Mouse (Mus musculus): ENCODE results near the gene Cdc14a. TPM values are rescaled to one million over a fixed set of nuclear protein-coding genes. Genes with fewer than 3 reads are reported as not detected.

Gene Cdc14a
- total and polyA plus RNA-seq, 3 experiments = 9.3 to 29.9 (median 18.9) TPM

- no peak overlapping the region for H3K4me3 ChIP-seq (ENCODE audit: low read depth, low read length)
- H3K27me3 ChIP-seq (ENCODE audit: insufficient read depth, low read length) = no peaks in the 10 kb centered on the region
- TF ChIP-seq TAL1 (conservative IDR thresholded peaks at IDR 0.05; ENCODE audit: low read depth, low read length) = no peak
- no peak for TF ChIP-seq POLR2AphosphoS5 (IDR thresholded peaks at IDR 0.05; ENCODE audit: insufficient replicate concordance, low read depth, low read length)
- DNase-seq (ENCODE audit: low spot score) (no peak), ATAC-seq (ENCODE audit: extremely low read depth, insufficient number of reproducible peaks, low FRiP score, poor library complexity, severe bottlenecking) (no peak)
- H3K36me3 ChIP-seq (replicated peaks) = peaks cover 33% of the 10 kb centered on the region
- H3K4me1 ChIP-seq (ENCODE audit: insufficient read depth, low read depth, low read length) = no peaks in the 10 kb centered on the region
- H3K9me3 ChIP-seq (replicated peaks) = no peaks in the 10 kb centered on the region
Observed at GRCm38 (mm10) chr3:116281663-116282062, 142.2 kb downstream of the Cdc14a start.

DNA sequence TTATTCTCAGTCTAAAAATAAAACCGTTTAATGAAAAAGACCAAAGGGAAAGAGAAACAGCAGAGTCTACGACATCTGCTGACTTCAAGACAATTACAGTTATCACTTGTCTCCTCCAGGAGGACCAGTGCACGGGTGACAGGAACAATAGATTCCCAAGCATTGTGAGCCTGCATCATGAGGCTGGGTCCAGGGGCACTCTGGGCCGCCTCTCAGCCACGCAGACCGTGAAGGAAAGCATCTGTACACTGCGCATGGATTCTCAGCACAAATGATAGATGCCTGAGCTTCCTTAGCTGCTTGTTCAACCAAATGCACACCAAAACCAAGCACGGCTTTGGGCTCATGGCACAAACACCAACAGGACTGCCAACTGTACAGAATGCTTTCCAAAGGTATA is 146.7 kb downstream of the Cdc14a start:
- Histone ChIP-seq H3K4me1 (ENCODE audit: insufficient read depth, low read depth, low read length) (no peaks in the 10 kb centered on the region), H3K9me3 (replicated peaks) (no peaks in the 10 kb centered on the region), H3K27me3 (ENCODE audit: insufficient read depth, low read length) (no peaks in the 10 kb centered on the region), H3K36me3 (replicated peaks) (peaks cover 40% of the 10 kb centered on the region), H3K4me3 (ENCODE audit: low read depth, low read length) (no peak overlapping the region)
- DNase-seq (ENCODE audit: low spot score) (no peak), ATAC-seq (ENCODE audit: extremely low read depth, insufficient number of reproducible peaks, low FRiP score, poor library complexity, severe bottlenecking) (no peak)
- no peak for TF ChIP-seq TAL1 (conservative IDR thresholded peaks at IDR 0.05; ENCODE audit: low read depth, low read length)
- TF ChIP-seq GATA1 (IDR thresholded peaks at IDR 0.05; ENCODE audit: borderline replicate concordance, low read length) = no peak
- TF ChIP-seq CTCF (IDR thresholded peaks at IDR 0.05; ENCODE audit: low read depth, low read length) = no peak
- no peak for TF ChIP-seq GATA2 (IDR thresholded peaks at IDR 0.05; ENCODE audit: borderline replicate concordance, low read depth, low read length)
- TF ChIP-seq POLR2AphosphoS5 (IDR thresholded peaks at IDR 0.05; ENCODE audit: insufficient replicate concordance, low read depth, low read length) = no peak

GRCm38 (mm10) chr3:116271679-116272078 is 152.2 kb downstream of the Cdc14a start:
- ATAC-seq (ENCODE audit: extremely low read depth, insufficient number of reproducible peaks, low FRiP score, poor library complexity, severe bottlenecking) = no peak
- Histone ChIP-seq H3K27me3 (ENCODE audit: insufficient read depth, low read length) (no peaks in the 10 kb centered on the region), H3K4me1 (ENCODE audit: insufficient read depth, low read depth, low read length) (no peaks in the 10 kb centered on the region), H3K36me3 (replicated peaks) (peaks cover 14% of the 10 kb centered on the region), H3K9me3 (replicated peaks) (no peaks in the 10 kb centered on the region), H3K4me3 (ENCODE audit: low read depth, low read length) (no peak overlapping the region)
- TF ChIP-seq TAL1 (conservative IDR thresholded peaks at IDR 0.05; ENCODE audit: low read depth, low read length) (no peak), POLR2AphosphoS5 (IDR thresholded peaks at IDR 0.05; ENCODE audit: insufficient replicate concordance, low read depth, low read length) (no peak), GATA1 (IDR thresholded peaks at IDR 0.05; ENCODE audit: borderline replicate concordance, low read length) (no peak), GATA2 (IDR thresholded peaks at IDR 0.05; ENCODE audit: borderline replicate concordance, low read depth, low read length) (no peak), CTCF (IDR thresholded peaks at IDR 0.05; ENCODE audit: low read depth, low read length) (no peak)
- DNase-seq (ENCODE audit: low spot score) = no peak

GRCm38 (mm10) chr3:116267036-116267654 is 156.7 kb downstream of the Cdc14a start:
- TF ChIP-seq GATA2 (IDR thresholded peaks at IDR 0.05; ENCODE audit: borderline replicate concordance, low read depth, low read length) = no peak
- no peak for TF ChIP-seq POLR2AphosphoS5 (IDR thresholded peaks at IDR 0.05; ENCODE audit: insufficient replicate concordance, low read depth, low read length)
- no peak for TF ChIP-seq TAL1 (conservative IDR thresholded peaks at IDR 0.05; ENCODE audit: low read depth, low read length)
- no peak for TF ChIP-seq CTCF (IDR thresholded peaks at IDR 0.05; ENCODE audit: low read depth, low read length)
- no peak for TF ChIP-seq GATA1 (IDR thresholded peaks at IDR 0.05; ENCODE audit: borderline replicate concordance, low read length)
- no peak for ATAC-seq (ENCODE audit: extremely low read depth, insufficient number of reproducible peaks, low FRiP score, poor library complexity, severe bottlenecking)
- no peaks in the 10 kb centered on the region for H3K4me1 ChIP-seq (ENCODE audit: insufficient read depth, low read depth, low read length)

DNA sequence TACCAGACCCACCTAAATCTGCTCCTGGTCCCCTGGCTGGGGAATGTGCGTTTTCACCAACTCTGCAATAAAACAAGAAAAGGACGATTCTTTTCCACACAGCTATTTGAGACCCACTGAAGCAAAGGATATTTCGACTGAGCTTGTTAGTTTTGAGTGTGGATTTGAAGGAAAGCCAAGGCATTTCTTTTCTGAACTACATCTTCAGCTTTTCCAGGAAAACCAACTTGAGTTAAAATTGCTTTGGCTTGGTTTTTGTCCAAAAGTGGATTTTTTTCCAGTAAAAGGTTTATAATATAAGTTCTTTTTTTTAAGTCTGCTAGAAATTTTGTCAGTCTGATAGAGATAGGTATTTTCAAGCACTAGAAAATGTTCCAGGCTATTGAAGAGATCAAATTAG is 157.5 kb downstream of the Cdc14a start:
- Histone ChIP-seq H3K4me1 (ENCODE audit: insufficient read depth, low read depth, low read length) (no peaks in the 10 kb centered on the region), H3K4me3 (ENCODE audit: low read depth, low read length) (no peak overlapping the region), H3K27me3 (ENCODE audit: insufficient read depth, low read length) (no peaks in the 10 kb centered on the region), H3K9me3 (replicated peaks) (no peaks in the 10 kb centered on the region), H3K36me3 (replicated peaks) (no peaks in the 10 kb centered on the region)
- ATAC-seq (ENCODE audit: extremely low read depth, insufficient number of reproducible peaks, low FRiP score, poor library complexity, severe bottlenecking) = no peak
- TF ChIP-seq GATA2 (IDR thresholded peaks at IDR 0.05; ENCODE audit: borderline replicate concordance, low read depth, low read length) = no peak
- TF ChIP-seq CTCF (IDR thresholded peaks at IDR 0.05; ENCODE audit: low read depth, low read length) = no peak
- no peak for TF ChIP-seq TAL1 (conservative IDR thresholded peaks at IDR 0.05; ENCODE audit: low read depth, low read length)
- TF ChIP-seq GATA1 (IDR thresholded peaks at IDR 0.05; ENCODE audit: borderline replicate concordance, low read length) = no peak
- no peak for TF ChIP-seq POLR2AphosphoS5 (IDR thresholded peaks at IDR 0.05; ENCODE audit: insufficient replicate concordance, low read depth, low read length)
- DNase-seq (ENCODE audit: low spot score) = no peak

More at GRCm38 (mm10) chr3:116267036-116267654, 156.7 kb downstream of the Cdc14a start:
- no peak for DNase-seq (ENCODE audit: low spot score)
- Histone ChIP-seq H3K4me3 (ENCODE audit: low read depth, low read length) (no peak overlapping the region; the same call in 1 of the 2 replicates), H3K27me3 (ENCODE audit: insufficient read depth, low read length) (no peaks in the 10 kb centered on the region), H3K9me3 (replicated peaks) (no peaks in the 10 kb centered on the region), H3K36me3 (replicated peaks) (no peaks in the 10 kb centered on the region)

GRCm38 (mm10) chr3:116263977-116264376 is 159.9 kb downstream of the Cdc14a start:
- ATAC-seq (ENCODE audit: extremely low read depth, insufficient number of reproducible peaks, low FRiP score, poor library complexity, severe bottlenecking) (no peak), DNase-seq (ENCODE audit: low spot score) (no peak)
- no peaks in the 10 kb centered on the region for H3K9me3 ChIP-seq (replicated peaks)
- no peaks in the 10 kb centered on the region; the same call in 1 of the 2 replicates for H3K27me3 ChIP-seq (ENCODE audit: insufficient read depth, low read length)
- no peak overlapping the region for H3K4me3 ChIP-seq (ENCODE audit: low read depth, low read length)
- TF ChIP-seq GATA1 (IDR thresholded peaks at IDR 0.05; ENCODE audit: borderline replicate concordance, low read length) = no peak
- TF ChIP-seq POLR2AphosphoS5 (IDR thresholded peaks at IDR 0.05; ENCODE audit: insufficient replicate concordance, low read depth, low read length) = no peak
- no peak for TF ChIP-seq GATA2 (IDR thresholded peaks at IDR 0.05; ENCODE audit: borderline replicate concordance, low read depth, low read length)
- TF ChIP-seq TAL1 (conservative IDR thresholded peaks at IDR 0.05; ENCODE audit: low read depth, low read length) = no peak
- no peak for TF ChIP-seq CTCF (IDR thresholded peaks at IDR 0.05; ENCODE audit: low read depth, low read length)
- no peaks in the 10 kb centered on the region for H3K36me3 ChIP-seq (replicated peaks)
- H3K4me1 ChIP-seq (ENCODE audit: insufficient read depth, low read depth, low read length) = no peaks in the 10 kb centered on the region

All from G1E (cell line).